Comparison of ENCODE assay signal across 8 mouse cellular contexts in the genomic region with DNA sequence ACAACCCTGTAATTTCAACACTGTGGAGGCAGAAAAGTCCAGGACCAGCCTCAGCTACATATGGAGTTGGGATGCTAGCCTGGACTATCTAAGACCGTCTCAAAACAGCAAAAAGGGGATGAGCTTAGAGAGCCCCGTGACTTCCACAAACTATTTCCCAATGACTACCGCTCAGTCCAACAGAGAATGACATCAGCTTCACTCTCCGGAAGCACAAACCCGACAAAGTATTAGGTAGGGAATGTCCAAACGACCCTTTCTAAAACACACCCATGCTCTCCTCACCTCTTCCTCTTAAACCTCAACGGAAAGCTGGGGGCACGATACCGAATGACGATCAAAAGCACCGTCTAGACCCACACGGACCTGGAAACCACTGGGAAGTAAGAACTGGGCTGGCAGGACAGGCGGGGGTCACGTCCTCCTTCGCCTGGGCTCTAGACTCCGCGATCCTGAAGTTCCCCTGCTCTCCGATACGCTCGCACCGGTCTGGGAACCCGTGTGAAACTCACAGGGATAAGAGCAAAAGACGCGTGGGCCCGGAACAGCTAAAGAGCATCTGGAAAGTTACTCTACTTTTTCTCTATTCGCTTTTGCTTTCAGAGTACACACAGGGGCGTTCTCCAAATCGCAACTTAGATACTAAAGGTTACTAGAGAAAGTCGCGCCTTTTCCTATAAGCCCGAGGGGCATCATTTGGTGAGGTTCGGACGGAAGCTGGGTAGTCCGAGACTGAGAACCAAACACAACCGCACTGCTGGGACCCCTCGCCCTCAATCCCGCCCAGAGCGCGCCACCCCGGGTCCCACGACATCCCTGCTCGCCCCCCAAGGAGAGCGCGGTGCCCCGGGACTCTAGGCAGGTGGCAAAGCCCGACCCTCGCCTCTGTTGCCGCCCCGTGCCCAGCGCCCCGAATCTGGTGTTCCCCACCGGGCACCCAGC.
DNase-seq lines count a peak whose midpoint lies in the region; ATAC-seq and TF ChIP-seq lines count a peak whose summit lies in the region.

No protein-coding gene starts in this region.

- no peak for DNase-seq in frontal cortex, postnatal 25 days (ENCODE audit: low spot score in 2 of 2)
- DNase-seq in adrenal gland, postnatal 14 days = peak; percentile 62
- peak; percentile 27 for DNase-seq in forebrain, postnatal 0 days
- DNase-seq in hindbrain, postnatal 0 days (ENCODE audit: low spot score) = peak; percentile 50
- DNase-seq in naive thymus-derived CD4-positive, alpha-beta T cell, adult 2 months (ENCODE audit: low read depth) = peak; percentile 61
- peak; percentile 63 for DNase-seq in stomach, postnatal 0 days (ENCODE audit: low spot score)

- peak overlapping the region; percentile 67; the same call in 1 of the 2 replicates for H3K27ac ChIP-seq in forebrain, postnatal 0 days (ENCODE audit: low read depth, low read length)
- peak overlapping the region; percentile 74 for H3K27ac ChIP-seq in hindbrain, postnatal 0 days
- H3K27ac ChIP-seq in liver, embryonic 15.5 days (replicated peaks) = peak overlapping the region; percentile 81
- peak overlapping the region; percentile 97 for H3K27ac ChIP-seq in stomach, postnatal 0 days (replicated peaks)

- no peaks in the 10 kb centered on the region for H3K27me3 ChIP-seq in forebrain, postnatal 0 days (ENCODE audit: insufficient read depth, low read length)
- H3K27me3 ChIP-seq in hindbrain, postnatal 0 days (ENCODE audit: insufficient read depth, low read length) = no peaks in the 10 kb centered on the region
- no peaks in the 10 kb centered on the region for H3K27me3 ChIP-seq in liver, embryonic 15.5 days
- no peaks in the 10 kb centered on the region for H3K27me3 ChIP-seq in stomach, postnatal 0 days (ENCODE audit: control insufficient read depth, insufficient read depth, low read length)

- TF ChIP-seq EP300 in stomach, postnatal 0 days (optimal IDR thresholded peaks at IDR 0.05) = no peak

- H3K4me2 ChIP-seq in forebrain, postnatal 0 days (ENCODE audit: low read depth) = peak overlapping the region; percentile 98
- H3K4me2 ChIP-seq in hindbrain, postnatal 0 days (ENCODE audit: low read depth, low read length) = peak overlapping the region; percentile 93
- peak overlapping the region; percentile 98 for H3K4me2 ChIP-seq in liver, embryonic 15.5 days
- H3K4me2 ChIP-seq in stomach, postnatal 0 days (replicated peaks; ENCODE audit: low read depth) = peak overlapping the region; percentile 74

- no peaks in the 10 kb centered on the region for H3K9me3 ChIP-seq in forebrain, postnatal 0 days (ENCODE audit: low read length)
- H3K9me3 ChIP-seq in hindbrain, postnatal 0 days (ENCODE audit: low read length) = no peaks in the 10 kb centered on the region
- no peaks in the 10 kb centered on the region for H3K9me3 ChIP-seq in liver, embryonic 15.5 days (replicated peaks)
- no peaks in the 10 kb centered on the region for H3K9me3 ChIP-seq in stomach, postnatal 0 days (ENCODE audit: control insufficient read depth, low read length)

- peaks cover 6% of the 10 kb centered on the region; the same call in 1 of the 2 replicates for H3K4me1 ChIP-seq in forebrain, postnatal 0 days (ENCODE audit: insufficient read depth)
- no peaks in the 10 kb centered on the region for H3K4me1 ChIP-seq in hindbrain, postnatal 0 days (ENCODE audit: insufficient read depth, low read length)
- H3K4me1 ChIP-seq in liver, embryonic 15.5 days (replicated peaks) = peaks cover 34% of the 10 kb centered on the region
- H3K4me1 ChIP-seq in stomach, postnatal 0 days (replicated peaks; ENCODE audit: control insufficient read depth, insufficient read depth) = no peaks in the 10 kb centered on the region

- H3K4me3 ChIP-seq in forebrain, postnatal 0 days (ENCODE audit: low read depth, low read length) = peak overlapping the region; percentile 63
- peak overlapping the region; percentile 63 for H3K4me3 ChIP-seq in hindbrain, postnatal 0 days (ENCODE audit: low read length)
- H3K4me3 ChIP-seq in liver, embryonic 15.5 days (replicated peaks) = peak overlapping the region; percentile 74
- H3K4me3 ChIP-seq in stomach, postnatal 0 days (ENCODE audit: low read depth, low read length) = peak overlapping the region; percentile 85

- peak overlapping the region; percentile 57 for H3K9ac ChIP-seq in forebrain, postnatal 0 days
- peak overlapping the region; percentile 68 for H3K9ac ChIP-seq in hindbrain, postnatal 0 days (replicated peaks; ENCODE audit: low read length)
- H3K9ac ChIP-seq in liver, embryonic 15.5 days = peak overlapping the region; percentile 82
- H3K9ac ChIP-seq in stomach, postnatal 0 days (ENCODE audit: low read length) = peak overlapping the region; percentile 95

- no peak for TF ChIP-seq CTCF in forebrain, postnatal 0 days (IDR thresholded peaks at IDR 0.05; ENCODE audit: low read depth)
- TF ChIP-seq CTCF in hindbrain, postnatal 0 days (IDR thresholded peaks at IDR 0.05; ENCODE audit: low read depth) = no peak
- TF ChIP-seq CTCF in stomach, postnatal 0 days (IDR thresholded peaks at IDR 0.05; ENCODE audit: low read depth) = no peak

- ATAC-seq in frontal cortex, adult (ENCODE audit: low TSS enrichment) = peak; percentile 62
- peak; percentile 50 for ATAC-seq in forebrain, postnatal 0 days
- ATAC-seq in hindbrain, postnatal 0 days = peak; percentile 59
- ATAC-seq in liver, embryonic 15.5 days (ENCODE audit: insufficient read depth) = peak; percentile 35
- ATAC-seq in stomach, postnatal 0 days (ENCODE audit: low FRiP score, low TSS enrichment) = peak; percentile 55

- H3K36me3 ChIP-seq in forebrain, postnatal 0 days (ENCODE audit: insufficient read depth) = no peaks in the 10 kb centered on the region
- no peaks in the 10 kb centered on the region for H3K36me3 ChIP-seq in hindbrain, postnatal 0 days (ENCODE audit: insufficient read depth, low read length)
- H3K36me3 ChIP-seq in liver, embryonic 15.5 days (replicated peaks) = no peaks in the 10 kb centered on the region
- H3K36me3 ChIP-seq in stomach, postnatal 0 days (ENCODE audit: control insufficient read depth, insufficient read depth, low read length) = 0 out of 2 replicates have a peak, but pooled peaks cover 2% of the 10 kb centered on the region

- WGBS in forebrain, postnatal 0 days = 1% methylated on average over 51 of the region's 52 CpGs
- 3% methylated on average over 52 of the region's 52 CpGs for WGBS in hindbrain, postnatal 0 days
- WGBS in liver, embryonic 15.5 days (ENCODE audit: insufficient replicate concordance) = under 1% methylated on average over 52 of the region's 52 CpGs
- under 1% methylated on average over 51 of the region's 52 CpGs for WGBS in stomach, postnatal 0 days

Comparison
In these comparisons a context has a peak if more than half of its experiments do, and no peak if none do; other contexts are left out.
1. DNase-seq: peak in adrenal gland, postnatal 14 days (single experiment), forebrain, postnatal 0 days (single experiment), hindbrain, postnatal 0 days (single experiment), naive thymus-derived CD4-positive, alpha-beta T cell, adult 2 months (single experiment) and stomach, postnatal 0 days (single experiment); none in frontal cortex, postnatal 25 days (0 of 2).
2. Peak in every context shown above with its lines, with median percentiles within 50 percentile points of each other: ATAC-seq, H3K27ac ChIP-seq, H3K4me2 ChIP-seq, H3K4me3 ChIP-seq and H3K9ac ChIP-seq.